Mouse (Mus musculus): Measurements from ENCODE around the gene St7.
A peak's percentile ranks its signal among the peaks of the same experiment; 100 is the strongest.

The St7 gene

GRCm38 (mm10) chr6:17947130-17947831 is 254.5 kb downstream of the St7 start:
- no peak for DNase-seq (ENCODE audit: low read depth, low spot score)

GRCm38 (mm10) chr6:17949103-17949502 is 256.4 kb downstream of the St7 start:
- no peak for DNase-seq (ENCODE audit: low read depth, low spot score)

GRCm38 (mm10) chr6:17951779-17952178 is 259.0 kb downstream of the St7 start:
- no peak for DNase-seq (ENCODE audit: low read depth, low spot score)

GRCm38 (mm10) chr6:17963455-17963854 is 270.7 kb downstream of the St7 start:
- no peak for DNase-seq (ENCODE audit: low read depth, low spot score)

- peak; percentile 9 for DNase-seq (ENCODE audit: low read depth, low spot score)
Observed at GRCm38 (mm10) chr6:17968467-17969144, 275.9 kb downstream of the St7 start.

- no peak for DNase-seq (ENCODE audit: low read depth, low spot score)
Observed at GRCm38 (mm10) chr6:17969815-17970214, 277.1 kb downstream of the St7 start.

- DNase-seq (ENCODE audit: low read depth, low spot score) = no peak
Observed at GRCm38 (mm10) chr6:17971393-17971792, 278.7 kb downstream of the St7 start.

GRCm38 (mm10) chr6:17974416-17974815 is 281.7 kb downstream of the St7 start:
- DNase-seq (ENCODE audit: low read depth, low spot score) = no peak

GRCm38 (mm10) chr6:17977165-17977564 is 284.4 kb downstream of the St7 start:
- DNase-seq (ENCODE audit: low read depth, low spot score) = peak; percentile 53

- no peak for DNase-seq (ENCODE audit: low read depth, low spot score)
Observed at GRCm38 (mm10) chr6:17978324-17978723, 285.6 kb downstream of the St7 start.

GRCm38 (mm10) chr6:17978881-17979280 is 286.1 kb downstream of the St7 start:
- DNase-seq (ENCODE audit: low read depth, low spot score) = no peak

GRCm38 (mm10) chr6:17979361-17979760 is 286.6 kb downstream of the St7 start:
- no peak for DNase-seq (ENCODE audit: low read depth, low spot score)

- DNase-seq (ENCODE audit: low read depth, low spot score) = no peak
Observed at GRCm38 (mm10) chr6:17990173-17991028, 297.7 kb downstream of the St7 start.

GRCm38 (mm10) chr6:17991625-17992024 is 298.9 kb downstream of the St7 start:
- DNase-seq (ENCODE audit: low read depth, low spot score) = no peak
